Mouse (Mus musculus) stomach, embryonic 15.5 days (tissue): ENCODE measurements around the gene Kcnk7. TPM values are rescaled to one million over a fixed set of nuclear protein-coding genes. Genes with fewer than 3 reads are reported as not detected.
A peak's percentile ranks its signal among the peaks of the same experiment; 100 is the strongest.

Experiments used
- ATAC-seq: fragments of 200-750 bp; cut with Nextera tagmentation; 2 replicates; pipeline ENCODE4 v1.8.0; 2017; ENCODE audit warnings: low read depth, moderate number of reproducible peaks, moderate TSS enrichment; ENCODE audit not compliant: insufficient read depth, low FRiP score
- H3K27ac ChIP-seq: fragments of 300-500 bp; sonication (generic); 2 replicates; pipeline ENCODE4 v1.5.1; 2015; ENCODE audit warnings: mild to moderate bottlenecking, inconsistent platforms
- H3K27me3 ChIP-seq: fragments of 300-500 bp; sonication (generic); replicated peaks from 2 replicates; pipeline ENCODE4 v1.6.1; 2015; ENCODE audit warnings: inconsistent platforms
- H3K36me3 ChIP-seq: fragments of 300-500 bp; sonication (generic); 2 replicates; pipeline ENCODE4 v1.6.1; 2015; ENCODE audit warnings: inconsistent platforms
- H3K4me1 ChIP-seq: fragments of 300-500 bp; sonication (generic); 2 replicates; pipeline ENCODE4 v1.6.1; 2015; ENCODE audit warnings: inconsistent platforms
- H3K4me2 ChIP-seq: fragments of 300-500 bp; sonication (generic); 2 replicates; pipeline ENCODE4 v1.6.1; 2015; ENCODE audit warnings: mild to moderate bottlenecking, inconsistent platforms
- H3K4me3 ChIP-seq: fragments of 300-500 bp; sonication (generic); replicated peaks from 2 replicates; pipeline ENCODE4 v1.5.1; 2015; ENCODE audit warnings: inconsistent platforms
- H3K9ac ChIP-seq: fragments of 300-500 bp; sonication (generic); 2 replicates; pipeline ENCODE4 v1.6.1; 2015; ENCODE audit warnings: inconsistent platforms
- H3K9me3 ChIP-seq: fragments of 300-500 bp; sonication (generic); 2 replicates; pipeline ENCODE4 v1.6.1; 2016; ENCODE audit warnings: inconsistent platforms
- WGBS: fragments of 180-500 bp; shearing (Covaris S2); methylation state at CpG from one replicate; pipeline ENCODE4 v1.1.7; 2015; 5-methylcytosine and 5-hydroxymethylcytosine counted together
- polyA plus RNA-seq: library from polyadenylated mRNA; unstranded; fragments of >200 nt; fragmentation: Nextera tagmentation; extraction: Ambion mirVana; gene quantifications from 2 replicates; pipeline ENCODE4 v1.2.1, GENCODE M21; 2015

The Kcnk7 gene
- polyA plus RNA-seq = 0.52 and 1.3 TPM in 2 replicates

DNA sequence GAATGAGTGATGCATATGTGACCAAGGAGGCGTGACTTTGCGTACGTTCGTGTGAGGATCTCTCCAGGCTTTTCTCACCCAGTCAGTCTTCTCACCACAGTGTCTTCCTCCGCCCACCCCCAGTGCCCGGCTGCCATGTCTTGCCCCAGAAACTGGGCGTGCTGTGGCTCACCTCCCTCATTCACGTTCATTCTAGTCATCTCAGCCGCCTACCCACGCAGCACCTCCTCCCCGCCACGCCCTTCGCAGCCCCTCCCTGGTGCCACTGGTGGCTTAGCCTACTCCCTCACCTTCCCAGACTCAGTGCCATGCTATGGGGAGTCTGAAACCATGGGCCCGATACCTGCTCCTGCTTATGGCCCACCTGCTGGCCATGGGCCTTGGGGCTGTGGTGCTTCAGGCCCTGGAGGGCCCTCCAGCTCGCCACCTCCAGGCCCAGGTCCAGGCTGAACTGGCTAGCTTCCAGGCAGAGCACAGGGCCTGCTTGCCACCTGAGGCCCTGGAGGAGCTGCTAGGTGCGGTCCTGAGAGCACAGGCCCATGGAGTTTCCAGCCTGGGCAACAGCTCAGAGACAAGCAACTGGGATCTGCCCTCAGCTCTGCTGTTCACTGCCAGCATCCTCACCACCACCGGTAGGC is at the start of gene Kcnk7:
TSS of gene Kcnk7 (plus strand) at position 205 of the 638 bp plus-strand sequence.
- no peak for ATAC-seq
- no peaks in the 10 kb centered on the region for H3K27me3 ChIP-seq

GRCm38 (mm10) chr19:5654720-5655298 is 49.4 kb upstream of the Kcnk7 start:
- WGBS = 36% methylated on average over 43 of the region's 43 CpGs
- Histone ChIP-seq H3K4me2 (peak overlapping the region; percentile 75), H3K27ac (no peak overlapping the region), H3K27me3 (peaks cover 11% of the 10 kb centered on the region), H3K9ac (no peak overlapping the region), H3K36me3 (peaks cover 12% of the 10 kb centered on the region), H3K4me1 (peaks cover 16% of the 10 kb centered on the region), H3K4me3 (peak overlapping the region; percentile 37), H3K9me3 (no peaks in the 10 kb centered on the region)
- no peak for ATAC-seq

More for the DNA sequence above, at the start of gene Kcnk7:
- 62% methylated on average over 17 of the region's 17 CpGs for WGBS
- Histone ChIP-seq H3K9ac (no peak within 1 kb of the TSS), H3K27ac (peak within 1 kb of the TSS; percentile 89), H3K9me3 (no peaks in the 10 kb centered on the region), H3K4me3 (no peak within 1 kb of the TSS), H3K4me1 (peaks cover 26% of the 10 kb centered on the region), H3K36me3 (peaks cover 52% of the 10 kb centered on the region), H3K4me2 (peak within 1 kb of the TSS; percentile 25)

DNA sequence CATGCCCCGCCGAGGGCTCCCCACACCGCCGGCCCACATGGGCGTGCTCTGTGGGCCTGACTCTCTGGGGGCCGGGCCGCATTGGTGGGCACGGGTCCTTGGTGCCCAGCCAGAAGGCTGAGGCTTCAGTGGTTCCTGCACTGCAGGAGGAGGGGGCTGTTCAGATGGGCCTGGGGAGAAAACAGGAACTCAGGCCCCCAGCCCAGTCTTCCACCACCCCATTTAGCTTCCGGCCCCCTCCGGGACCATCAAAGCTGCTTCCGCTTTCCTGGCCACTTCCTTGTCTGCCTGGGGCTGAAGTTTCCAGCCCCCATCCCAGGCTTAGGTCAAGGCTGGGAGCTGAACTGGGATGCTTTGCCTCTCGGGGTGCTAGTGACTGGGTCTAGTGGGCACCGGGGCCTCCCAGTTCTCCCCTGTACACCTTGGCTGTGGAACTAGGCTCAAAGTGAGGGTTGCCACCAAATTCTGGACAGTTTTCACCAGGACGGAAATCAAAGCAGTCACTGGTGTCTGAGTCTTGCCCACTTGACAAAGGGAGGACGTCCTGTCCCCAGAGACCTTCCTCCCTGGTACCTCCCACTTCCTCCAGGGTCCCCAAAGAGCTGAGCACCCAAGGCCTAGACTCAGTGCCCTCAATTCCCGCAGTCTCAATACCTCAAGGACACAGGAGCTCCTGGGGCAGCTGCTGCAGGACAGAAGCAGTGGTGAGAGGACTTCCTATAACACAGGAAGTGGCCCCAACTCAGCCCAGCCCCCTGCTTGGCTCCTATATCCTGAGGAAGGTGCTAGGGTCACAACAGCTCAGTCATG is 43.0 kb upstream of the Kcnk7 start:
- H3K9me3 ChIP-seq = no peaks in the 10 kb centered on the region
- no peak for ATAC-seq
- H3K9ac ChIP-seq = no peak overlapping the region
- WGBS = 76% methylated on average over 16 of the region's 16 CpGs
- peak overlapping the region; percentile 18 for H3K4me3 ChIP-seq
- peak overlapping the region; percentile 78 for H3K4me2 ChIP-seq
- H3K27ac ChIP-seq = peak overlapping the region; percentile 38; the same call in 1 of the 2 replicates
- H3K36me3 ChIP-seq = peaks cover 20% of the 10 kb centered on the region
- H3K27me3 ChIP-seq = no peaks in the 10 kb centered on the region
- H3K4me1 ChIP-seq = peaks cover 20% of the 10 kb centered on the region

GRCm38 (mm10) chr19:5662310-5662709 is 41.9 kb upstream of the Kcnk7 start:
- H3K9me3 ChIP-seq = no peaks in the 10 kb centered on the region
- WGBS = 63% methylated on average over 8 of the region's 8 CpGs
- no peak for ATAC-seq
- H3K27ac ChIP-seq = peak overlapping the region; percentile 94
- H3K4me2 ChIP-seq = peak overlapping the region; percentile 78
- H3K4me3 ChIP-seq = peak overlapping the region; percentile 62
- H3K4me1 ChIP-seq = peaks cover 20% of the 10 kb centered on the region
- H3K9ac ChIP-seq = no peak overlapping the region; the same call in 1 of the 2 replicates
- peaks cover 28% of the 10 kb centered on the region for H3K36me3 ChIP-seq
- H3K27me3 ChIP-seq = no peaks in the 10 kb centered on the region

DNA sequence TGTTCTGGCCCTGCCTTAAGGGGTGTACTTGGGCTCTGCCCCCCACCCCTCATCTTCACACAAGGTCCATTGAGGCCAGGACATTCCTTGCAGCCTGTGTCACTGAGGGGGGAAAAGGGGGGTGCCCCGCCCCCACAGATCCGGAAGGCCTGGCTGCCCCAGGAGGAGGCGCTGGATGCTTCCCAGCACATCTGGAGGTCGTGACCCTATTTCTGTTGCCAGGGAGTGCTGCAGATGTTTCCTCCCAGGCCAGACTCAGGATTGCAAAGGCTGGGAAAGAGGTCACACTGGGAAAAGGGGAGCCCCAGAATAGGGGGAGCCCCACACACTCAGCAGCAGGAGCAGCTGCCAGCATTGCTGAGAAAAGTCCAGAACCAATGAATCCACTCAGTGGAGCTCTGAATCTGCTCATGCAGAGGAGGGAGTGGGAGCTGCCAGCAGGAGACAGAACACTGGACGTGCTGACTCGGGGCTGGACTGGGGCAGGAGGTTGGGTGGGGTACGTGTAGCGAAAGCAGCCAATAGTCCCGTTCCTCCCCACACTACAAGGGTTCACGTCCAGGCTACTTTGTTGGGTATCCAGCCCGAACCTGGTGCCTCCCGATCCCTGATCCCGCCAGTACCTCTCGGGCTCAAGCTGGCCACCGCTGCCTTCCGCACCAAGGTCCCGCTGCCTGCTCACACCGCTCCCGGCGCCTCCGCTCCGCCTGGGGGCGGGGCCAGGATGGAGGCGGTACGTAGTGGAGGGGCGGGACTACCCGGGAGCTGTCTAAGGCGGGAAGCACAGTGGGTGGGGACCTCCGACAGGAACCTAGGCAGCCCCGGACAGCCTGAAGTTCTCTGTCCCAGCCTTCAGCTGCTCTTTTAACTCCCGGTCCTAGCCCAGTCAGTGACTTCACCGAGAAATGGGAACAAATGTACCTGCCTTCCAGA is 40.9 kb upstream of the Kcnk7 start, which contains the start of gene Sipa1:
TSS of gene Sipa1 (minus strand) at position 727 of the 933 bp plus-strand sequence.
- ATAC-seq = peak; percentile 94
- H3K36me3 ChIP-seq = peaks cover 33% of the 10 kb centered on the region
- peak within 1 kb of the TSS; percentile 78 for H3K4me2 ChIP-seq
- H3K27ac ChIP-seq = peak within 1 kb of the TSS; percentile 94
- no peaks in the 10 kb centered on the region for H3K9me3 ChIP-seq
- H3K4me3 ChIP-seq = peak within 1 kb of the TSS; percentile 62
- no peaks in the 10 kb centered on the region for H3K27me3 ChIP-seq
- H3K4me1 ChIP-seq = peaks cover 20% of the 10 kb centered on the region
- WGBS = 1% methylated on average over 32 of the region's 32 CpGs
- peak within 1 kb of the TSS; percentile 54 for H3K9ac ChIP-seq

GRCm38 (mm10) chr19:5664669-5665257 is 39.4 kb upstream of the Kcnk7 start:
- Histone ChIP-seq H3K4me3 (no peak overlapping the region), H3K27ac (no peak overlapping the region), H3K27me3 (no peaks in the 10 kb centered on the region), H3K36me3 (peaks cover 28% of the 10 kb centered on the region), H3K4me2 (no peak overlapping the region), H3K4me1 (peaks cover 20% of the 10 kb centered on the region), H3K9me3 (no peaks in the 10 kb centered on the region), H3K9ac (no peak overlapping the region)
- no peak for ATAC-seq
- WGBS = 91% methylated on average over 10 of the region's 10 CpGs

GRCm38 (mm10) chr19:5665465-5665864 is 38.7 kb upstream of the Kcnk7 start:
- peaks cover 17% of the 10 kb centered on the region for H3K4me1 ChIP-seq
- 73% methylated on average over 15 of the region's 15 CpGs for WGBS
- no peak overlapping the region for H3K4me2 ChIP-seq
- peak; percentile 61 for ATAC-seq
- no peak overlapping the region for H3K4me3 ChIP-seq
- no peak overlapping the region for H3K9ac ChIP-seq
- no peaks in the 10 kb centered on the region for H3K27me3 ChIP-seq
- H3K9me3 ChIP-seq = no peaks in the 10 kb centered on the region
- H3K27ac ChIP-seq = no peak overlapping the region
- H3K36me3 ChIP-seq = peaks cover 34% of the 10 kb centered on the region

DNA sequence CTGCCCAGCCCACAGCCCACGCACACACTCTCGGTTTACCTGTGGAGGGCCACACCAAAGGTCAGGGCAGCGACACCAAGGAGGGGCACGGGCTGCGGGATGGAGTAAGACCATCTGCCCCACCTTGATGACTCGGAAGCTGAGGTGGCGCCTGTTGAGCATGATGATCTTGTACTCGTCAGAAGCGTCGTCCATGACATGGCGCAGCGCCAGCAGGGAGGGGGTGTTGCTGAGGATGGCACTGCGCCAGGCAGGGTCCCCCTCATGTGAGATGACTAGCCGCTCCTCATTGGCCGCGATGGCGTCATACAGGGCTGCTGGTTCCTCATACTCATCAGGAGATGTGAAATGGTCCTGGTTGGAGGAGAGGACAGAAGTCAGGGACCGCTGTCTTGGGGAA is 37.8 kb upstream of the Kcnk7 start:
- peaks cover 41% of the 10 kb centered on the region for H3K36me3 ChIP-seq
- H3K4me1 ChIP-seq = peaks cover 17% of the 10 kb centered on the region
- ATAC-seq = no peak
- H3K9me3 ChIP-seq = no peaks in the 10 kb centered on the region
- H3K27me3 ChIP-seq = no peaks in the 10 kb centered on the region
- no peak overlapping the region for H3K4me2 ChIP-seq
- no peak overlapping the region for H3K9ac ChIP-seq
- 94% methylated on average over 18 of the region's 18 CpGs for WGBS
- no peak overlapping the region for H3K4me3 ChIP-seq
- no peak overlapping the region for H3K27ac ChIP-seq

DNA sequence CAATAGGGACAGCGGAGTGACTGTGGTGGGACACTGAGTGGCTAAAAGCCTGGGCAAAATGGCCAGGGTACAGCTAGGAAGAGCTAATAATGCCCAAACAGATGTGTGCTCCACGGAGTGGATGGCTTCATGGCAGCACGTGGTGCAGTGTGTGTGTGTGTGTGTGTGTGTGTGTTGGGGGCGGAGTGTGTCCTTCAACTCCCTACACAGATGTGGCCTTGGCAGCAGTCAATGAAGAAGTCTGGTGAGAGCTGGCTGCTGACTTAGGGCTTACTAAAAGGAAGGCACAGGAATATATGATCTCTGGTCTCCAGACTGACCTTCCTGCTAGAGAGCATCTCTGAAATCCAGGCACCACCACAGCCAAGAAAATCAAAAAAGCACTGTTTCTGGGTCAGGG is 35.8 kb upstream of the Kcnk7 start:
- H3K27ac ChIP-seq = no peak overlapping the region
- H3K4me1 ChIP-seq = peaks cover 5% of the 10 kb centered on the region
- peaks cover 59% of the 10 kb centered on the region for H3K36me3 ChIP-seq
- no peak overlapping the region for H3K4me3 ChIP-seq
- WGBS = 84% methylated on average over 4 of the region's 4 CpGs
- no peaks in the 10 kb centered on the region for H3K27me3 ChIP-seq
- H3K9me3 ChIP-seq = no peaks in the 10 kb centered on the region
- no peak for ATAC-seq
- H3K9ac ChIP-seq = no peak overlapping the region
- no peak overlapping the region for H3K4me2 ChIP-seq

- WGBS = 82% methylated on average over 4 of the region's 4 CpGs
- H3K36me3 ChIP-seq = peaks cover 76% of the 10 kb centered on the region
- no peak for ATAC-seq
- H3K4me2 ChIP-seq = no peak overlapping the region
- no peaks in the 10 kb centered on the region for H3K27me3 ChIP-seq
- H3K27ac ChIP-seq = no peak overlapping the region
- H3K9ac ChIP-seq = no peak overlapping the region
- no peak overlapping the region for H3K4me3 ChIP-seq
- no peaks in the 10 kb centered on the region for H3K9me3 ChIP-seq
- no peaks in the 10 kb centered on the region for H3K4me1 ChIP-seq
These were observed 23.7 kb upstream of the Kcnk7 start for GRCm38 (mm10) chr19:5680432-5680831.

GRCm38 (mm10) chr19:5684236-5684635 is 19.9 kb upstream of the Kcnk7 start:
- Histone ChIP-seq H3K4me3 (no peak overlapping the region), H3K4me1 (peaks cover 11% of the 10 kb centered on the region), H3K9me3 (no peaks in the 10 kb centered on the region), H3K27ac (no peak overlapping the region), H3K9ac (no peak overlapping the region), H3K4me2 (no peak overlapping the region), H3K36me3 (peaks cover 62% of the 10 kb centered on the region), H3K27me3 (no peaks in the 10 kb centered on the region)
- no peak for ATAC-seq
- WGBS = 93% methylated on average over 12 of the region's 12 CpGs
